In genomic region chr10:9338207-9338801, GRCm38 (mm10) we compare ENCODE assay signal across 12 mouse cellular contexts.
"Had no signal": no experiment of that assay in that cellular context is flagged by ENCODE, and none has a peak within 500 bp of the region (broad histone marks: within the 10 kb centered on the region; RNA-seq: fewer than 3 reads in every experiment).

No protein-coding gene starts in this region.

- H3K9ac ChIP-seq: kidney, embryonic 15.5 days; limb, embryonic 13.5 days; liver, embryonic 14.5 days; neural tube, embryonic 12.5 days had no signal

- H3K27me3 ChIP-seq: kidney, embryonic 15.5 days; limb, embryonic 13.5 days; neural tube, embryonic 12.5 days had no signal

- H3K9me3 ChIP-seq: kidney, embryonic 15.5 days; limb, embryonic 13.5 days; neural tube, embryonic 12.5 days had no signal

- H3K36me3 ChIP-seq: kidney, embryonic 15.5 days; limb, embryonic 13.5 days; neural tube, embryonic 12.5 days had no signal

- DNase-seq: kidney, postnatal 14 days; left cerebral cortex, postnatal 4 days; lung, adult 18-20 months; right cerebral cortex, adult 18-20 months; right cerebral cortex, postnatal 25 days; thymus, adult 18-20 months; thymus, postnatal 14 days had no signal

- H3K4me1 ChIP-seq: kidney, embryonic 15.5 days had no signal

- H3K27ac ChIP-seq: kidney, embryonic 15.5 days; limb, embryonic 13.5 days; liver, embryonic 14.5 days; neural tube, embryonic 12.5 days had no signal

- H3K4me3 ChIP-seq: kidney, embryonic 15.5 days; limb, embryonic 13.5 days; myocyte; neural tube, embryonic 12.5 days had no signal

- H3K4me2 ChIP-seq: kidney, embryonic 15.5 days; limb, embryonic 13.5 days; neural tube, embryonic 12.5 days had no signal
